Comparison of ENCODE assay signal across 20 mouse cellular contexts in the genomic region with DNA sequence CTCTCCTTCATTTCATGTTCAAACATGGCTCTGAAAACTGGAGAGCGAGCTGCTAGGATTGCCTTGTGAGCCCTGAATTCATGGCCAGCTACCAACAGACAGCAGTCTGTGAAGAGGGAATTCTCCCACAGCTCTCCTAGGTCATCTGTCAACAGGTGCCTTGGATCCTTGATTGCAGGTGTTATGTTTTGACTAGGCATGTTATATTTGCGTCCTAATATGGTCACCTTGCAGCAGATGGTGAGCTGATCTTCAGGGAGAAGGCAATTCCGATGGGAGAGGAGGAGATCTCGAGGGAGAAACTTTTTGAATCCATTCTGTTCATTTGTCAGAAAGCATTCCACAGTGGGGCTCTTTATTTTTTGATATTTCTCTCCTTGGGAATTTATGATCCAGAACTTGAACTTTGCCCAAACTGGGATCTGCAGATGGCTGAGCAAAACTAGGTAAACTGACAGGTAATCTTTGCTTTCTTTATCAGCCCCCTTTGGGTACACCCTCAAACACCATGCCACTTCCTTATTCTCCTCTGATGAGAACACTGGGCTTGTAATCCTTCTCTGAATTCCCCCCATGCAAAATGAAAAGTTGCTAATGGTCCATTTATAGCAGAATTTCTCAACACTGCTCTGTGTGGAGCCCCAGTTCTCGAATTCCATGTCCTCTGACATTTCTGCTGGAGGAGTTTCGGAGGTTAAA. TPM values are rescaled to one million over a fixed set of nuclear protein-coding genes. Genes with fewer than 3 reads are reported as not detected.
"Had no signal": no experiment of that assay in that cellular context is flagged by ENCODE, and none has a peak within 500 bp of the region (broad histone marks: within the 10 kb centered on the region; RNA-seq: fewer than 3 reads in every experiment).

No protein-coding gene starts in this region.

RNA-seq across cellular contexts. Expression of a gene that starts 5.2 kb away (rescaled TPM):
- polyA plus RNA-seq: cerebellum, adult 2 months; cortical plate, adult 2 months; embryonic facial prominence, embryonic 10.5 days; embryonic facial prominence, embryonic 11.5 days; embryonic facial prominence, embryonic 12.5 days; embryonic facial prominence, embryonic 13.5 days; embryonic facial prominence, embryonic 14.5 days; embryonic facial prominence, embryonic 15.5 days; erythroblast, embryonic 14.5 days; forebrain, embryonic 10.5 days; forebrain, embryonic 11.5 days; forebrain, embryonic 12.5 days; forebrain, embryonic 13.5 days; forebrain, embryonic 14.5 days; forebrain, embryonic 15.5 days; forebrain, embryonic 16.5 days; forebrain, postnatal 0 days; frontal cortex, adult 2 months; gonadal fat pad, adult 2 months; heart, adult 2 months had no signal

RNA-seq across cellular contexts. Expression of a gene that starts 18.5 kb away (rescaled TPM):
- polyA plus RNA-seq: cerebellum, adult 2 months; cortical plate, adult 2 months; embryonic facial prominence, embryonic 10.5 days; embryonic facial prominence, embryonic 11.5 days; embryonic facial prominence, embryonic 12.5 days; embryonic facial prominence, embryonic 13.5 days; embryonic facial prominence, embryonic 14.5 days; embryonic facial prominence, embryonic 15.5 days; erythroblast, embryonic 14.5 days; forebrain, embryonic 10.5 days; forebrain, embryonic 11.5 days; forebrain, embryonic 12.5 days; forebrain, embryonic 13.5 days; forebrain, embryonic 14.5 days; forebrain, embryonic 15.5 days; forebrain, embryonic 16.5 days; forebrain, postnatal 0 days; frontal cortex, adult 2 months; gonadal fat pad, adult 2 months; heart, adult 2 months had no signal

RNA-seq across cellular contexts. Expression of a gene that starts 21.9 kb away (rescaled TPM):
- polyA plus RNA-seq: cerebellum, adult 2 months; cortical plate, adult 2 months; embryonic facial prominence, embryonic 10.5 days; embryonic facial prominence, embryonic 11.5 days; embryonic facial prominence, embryonic 12.5 days; embryonic facial prominence, embryonic 13.5 days; embryonic facial prominence, embryonic 14.5 days; embryonic facial prominence, embryonic 15.5 days; erythroblast, embryonic 14.5 days; forebrain, embryonic 10.5 days; forebrain, embryonic 11.5 days; forebrain, embryonic 12.5 days; forebrain, embryonic 13.5 days; forebrain, embryonic 14.5 days; forebrain, embryonic 15.5 days; forebrain, embryonic 16.5 days; forebrain, postnatal 0 days; frontal cortex, adult 2 months; gonadal fat pad, adult 2 months; heart, adult 2 months had no signal
